Mouse (Mus musculus) CD8-positive naive resting alpha-beta T cell, adult 57 days (primary cell): ENCODE measurements around the gene Olfr691. TPM values are rescaled to one million over a fixed set of nuclear protein-coding genes. Genes with fewer than 3 reads are reported as not detected.

Experiments
- total RNA-seq: library from RNA; stranded (reverse); gene quantifications from one replicate; pipeline ENCODE4 v1.2.4, GENCODE M21; 2023

Gene Olfr691
- total RNA-seq, result not detected

DNA sequence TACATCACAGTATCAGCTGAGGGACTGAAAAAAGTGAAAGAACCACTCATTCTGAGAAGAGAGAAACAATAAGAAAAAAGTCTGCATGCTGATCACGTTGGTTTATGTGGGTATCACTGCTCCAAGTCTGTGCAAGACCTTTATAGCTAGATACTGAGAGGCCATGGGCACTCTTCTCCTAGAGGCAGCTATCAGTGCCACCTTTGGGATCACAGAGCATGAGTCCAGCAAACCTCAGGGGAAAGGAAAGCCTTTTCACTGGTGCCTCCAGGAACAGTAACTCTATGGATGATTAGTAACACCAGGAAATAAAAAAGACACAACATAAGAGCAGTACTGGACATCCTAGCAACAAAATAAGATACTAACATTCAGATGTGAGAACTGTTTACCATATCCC is at the start of gene Olfr691:
TSS of gene Olfr691 (minus strand) at position 101 of the 400 bp plus-strand sequence.

DNA sequence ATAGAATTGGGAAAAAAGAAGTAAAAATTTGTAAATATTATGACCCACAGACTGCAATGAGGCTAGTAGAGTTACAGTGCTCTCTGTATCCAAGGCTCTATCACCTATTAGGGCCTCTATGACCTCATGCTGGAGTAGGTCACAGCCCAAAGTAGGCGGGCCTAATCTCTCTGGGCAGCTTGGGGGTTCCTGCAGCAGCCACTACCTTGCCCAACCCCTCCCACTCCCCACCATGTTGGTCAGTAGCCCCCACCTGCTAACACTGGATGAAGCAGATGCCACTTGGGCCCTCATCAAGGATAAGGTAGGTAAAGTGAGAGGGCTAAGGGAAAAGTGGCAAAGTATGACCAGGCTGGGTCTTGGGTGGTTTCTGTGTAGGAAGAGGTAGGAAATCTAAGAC is 32.8 kb upstream of the Olfr691 start, which contains the start of gene Gm5901:
TSS of gene Gm5901 (plus strand) at position 173 of the 400 bp plus-strand sequence.

DNA sequence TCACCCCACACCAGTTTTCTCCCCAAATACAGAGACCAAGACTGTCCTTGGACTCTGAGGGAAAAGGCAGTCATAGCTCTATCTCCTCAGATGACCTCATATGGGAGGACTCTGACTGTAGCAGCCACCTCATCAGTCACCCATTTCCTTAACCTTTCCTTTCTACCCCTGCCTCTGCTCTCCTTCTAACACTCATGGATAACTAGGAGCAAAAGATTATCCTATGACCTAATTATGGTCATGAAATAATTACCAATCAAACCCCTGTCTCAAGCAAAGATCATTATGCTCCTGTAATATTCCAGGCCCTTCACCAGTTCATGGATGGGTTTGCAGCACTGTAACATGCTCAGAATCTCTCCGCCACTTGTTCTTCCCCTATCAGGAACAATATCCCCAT is 25.9 kb upstream of the Olfr691 start, which contains the start of gene Olfr692:
TSS of gene Olfr692 (plus strand) at position 301 of the 400 bp plus-strand sequence.

DNA sequence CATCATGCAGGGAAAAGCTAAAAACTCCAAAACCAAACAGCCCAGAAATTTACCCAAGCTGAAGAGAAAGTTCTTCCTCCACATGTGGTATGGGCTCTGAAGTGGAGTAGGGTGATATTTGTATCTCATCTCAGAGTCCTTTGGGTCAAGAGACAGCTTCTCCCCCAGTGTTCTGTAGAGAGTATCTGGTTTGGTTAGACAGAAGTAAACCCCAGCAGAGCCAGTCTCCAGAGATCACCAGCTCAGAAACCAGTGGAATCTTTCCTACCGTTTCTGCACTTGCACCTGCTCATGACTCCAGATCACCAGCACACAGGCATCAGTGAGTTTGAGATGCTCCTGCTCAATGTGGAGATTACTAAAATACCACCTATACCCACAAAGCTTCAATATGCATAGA is 8.1 kb downstream of the Olfr691 start, which contains the start of gene Olfr690:
TSS of gene Olfr690 (minus strand) at position 101 of the 400 bp plus-strand sequence.

DNA sequence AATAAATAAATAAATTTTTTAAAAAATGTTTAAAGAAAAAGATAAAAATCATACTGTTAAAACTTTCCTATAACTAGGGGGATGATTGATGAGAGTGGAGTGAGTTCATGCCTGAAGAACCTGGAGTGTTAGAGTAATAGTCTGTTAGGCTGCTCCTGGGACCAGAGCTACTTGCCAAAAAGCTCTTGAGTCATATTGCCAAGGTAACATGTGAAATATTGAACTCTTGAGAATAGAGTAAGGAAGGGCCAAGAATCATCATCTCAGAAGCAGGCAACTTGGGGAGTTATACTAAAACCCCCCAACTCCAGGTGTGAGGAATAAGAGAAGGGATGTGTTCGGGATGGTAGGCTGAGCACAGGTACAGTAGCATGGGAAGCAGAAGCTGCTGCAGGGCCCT is 31.2 kb downstream of the Olfr691 start, which contains the start of gene Olfr689:
TSS of gene Olfr689 (plus strand) at position 301 of the 400 bp plus-strand sequence.

DNA sequence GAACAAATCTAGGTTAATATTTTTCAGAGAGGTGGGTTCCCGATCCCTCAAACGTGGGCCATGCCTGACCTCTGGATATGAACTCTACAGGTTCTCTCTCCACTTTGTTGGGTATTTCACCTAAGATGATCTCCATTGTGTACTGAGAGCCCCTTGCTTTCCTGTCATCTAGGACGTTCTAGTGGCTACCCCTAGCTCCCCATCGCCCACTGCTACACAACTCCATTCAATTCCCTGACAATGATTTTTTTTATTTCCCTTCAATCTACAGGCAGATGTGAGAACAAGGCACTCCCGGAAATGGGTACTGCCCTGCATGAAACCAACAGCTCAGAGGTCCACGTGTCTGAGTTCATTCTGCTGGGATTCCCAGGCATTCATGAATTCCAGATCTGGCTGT is 54.3 kb downstream of the Olfr691 start, which contains the start of gene Olfr688:
TSS of gene Olfr688 (plus strand) at position 301 of the 400 bp plus-strand sequence.

Other genes with a start within 250 kb of the Olfr691 start
- not detected for gene Olfr680-ps1, start 249.5 kb downstream of the Olfr691 start, total RNA-seq
- not detected for gene Olfr681, start 225.4 kb downstream of the Olfr691 start, total RNA-seq
- not detected for gene Olfr683, start 195.3 kb downstream of the Olfr691 start, total RNA-seq
- not detected for gene Olfr684, start 178.6 kb downstream of the Olfr691 start, total RNA-seq
- not detected for gene Olfr685, start 156.3 kb downstream of the Olfr691 start, total RNA-seq
- gene Olfr686, start 134.8 kb downstream of the Olfr691 start, total RNA-seq, result not detected
- not detected for gene Olfr688, start 54.2 kb downstream of the Olfr691 start, total RNA-seq
- not detected for gene Olfr689, start 31.1 kb downstream of the Olfr691 start, total RNA-seq
- not detected for gene Olfr690, start 8.2 kb downstream of the Olfr691 start, total RNA-seq
- not detected for gene Olfr692, start 26.0 kb upstream of the Olfr691 start, total RNA-seq
- not detected for gene Gm5901, start 32.8 kb upstream of the Olfr691 start, total RNA-seq
- 42.6 TPM for gene Fam160a2, start 57.8 kb upstream of the Olfr691 start, total RNA-seq
- not detected for gene Cnga4, start 62.3 kb upstream of the Olfr691 start, total RNA-seq
- gene Cckbr, start 83.5 kb upstream of the Olfr691 start, total RNA-seq, result not detected
- gene Cavin3, start 140.0 kb upstream of the Olfr691 start, total RNA-seq, result not detected
- gene Smpd1, start 212.1 kb upstream of the Olfr691 start, total RNA-seq, result 21.5 TPM
- 2.6 TPM for gene Apbb1, start 239.4 kb upstream of the Olfr691 start, total RNA-seq